Mouse (Mus musculus) midbrain, embryonic 14.5 days (tissue): ENCODE measurements at regions not wholly inside any gene's neighbourhood (a gene's known extent, or its start where the extent isn't known, plus 50 kb on each side); places are given as distances from the start of the nearest gene placed in this dataset.

Source experiments
- ATAC-seq: fragments of 200-750 bp; cut with Nextera tagmentation; 2 replicates; pipeline ENCODE4 v1.8.0; 2017; ENCODE audit warnings: moderate number of reproducible peaks, moderate library complexity; ENCODE audit not compliant: low FRiP score, low TSS enrichment
- DNase-seq: peaks from one replicate; pipeline ENCODE4 v3.0.0-alpha.2; 2015
- H3K27ac ChIP-seq: fragments of 300-500 bp; sonication (generic); replicated peaks from 2 replicates; pipeline ENCODE4 v1.5.1; 2014; ENCODE audit warnings: mild to moderate bottlenecking, low read depth, low read length, moderate library complexity
- H3K27me3 ChIP-seq: fragments of 300-500 bp; sonication (generic); 2 replicates; pipeline ENCODE4 v1.6.1; 2014; ENCODE audit warnings: low read length, control low read depth, mixed read lengths; ENCODE audit not compliant: control insufficient read depth, insufficient read depth
- H3K36me3 ChIP-seq: fragments of 300-500 bp; sonication (generic); 2 replicates; pipeline ENCODE4 v1.6.1; 2014; ENCODE audit warnings: low read length, control low read depth; ENCODE audit not compliant: control insufficient read depth, insufficient read depth
- H3K4me1 ChIP-seq: fragments of 300-500 bp; sonication (generic); 2 replicates; pipeline ENCODE4 v1.6.1; 2014; ENCODE audit warnings: mild to moderate bottlenecking, antibody characterized with exemption, low read length, control low read depth; ENCODE audit not compliant: control insufficient read depth, insufficient read depth
- H3K4me2 ChIP-seq: fragments of 300-500 bp; sonication (generic); 2 replicates; pipeline ENCODE4 v1.6.1; 2014; ENCODE audit warnings: mild to moderate bottlenecking, low read length, moderate library complexity
- H3K4me3 ChIP-seq: fragments of 300-500 bp; sonication (generic); replicated peaks from 2 replicates; pipeline ENCODE4 v1.5.1; 2014; ENCODE audit warnings: low read depth, low read length
- H3K9ac ChIP-seq: fragments of 300-500 bp; sonication (generic); replicated peaks from 2 replicates; pipeline ENCODE4 v1.6.1; 2014; ENCODE audit warnings: mild to moderate bottlenecking, low read length, moderate library complexity
- H3K9me3 ChIP-seq: fragments of 300-500 bp; sonication (generic); 2 replicates; pipeline ENCODE4 v1.6.1; 2016; ENCODE audit warnings: low read length, control low read depth, mixed read lengths; ENCODE audit not compliant: control insufficient read depth
- WGBS: fragments of 180-500 bp; shearing (Covaris S2); extraction: QIAGEN DNeasy Blood & Tissue Kit; methylation state at CpG from one replicate; pipeline ENCODE4 v1.1.7; 2014; 5-methylcytosine and 5-hydroxymethylcytosine counted together

DNA sequence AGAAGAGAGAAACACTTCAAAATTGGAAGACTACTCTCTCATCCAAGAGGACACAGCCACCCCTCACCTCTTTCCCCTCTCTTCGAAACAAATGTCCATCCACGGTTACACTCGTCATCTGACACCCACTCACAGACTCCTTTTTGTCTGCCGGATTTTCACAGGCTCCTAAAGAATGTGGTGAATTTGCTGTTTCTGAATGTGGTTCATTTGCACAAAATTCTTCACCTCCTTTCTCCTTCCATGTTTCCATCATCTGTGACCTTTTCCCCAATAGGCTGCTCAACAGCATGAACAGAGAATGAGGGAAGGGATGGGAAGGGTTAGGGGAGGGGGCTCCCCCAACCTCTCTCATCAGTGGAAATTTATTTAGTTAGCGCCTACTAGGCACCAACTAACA lies 122.4 kb downstream of the Nuak1 start:
- DNase-seq = no peak

More for the DNA sequence above, 122.4 kb downstream of the Nuak1 start:
- WGBS = 41% methylated on average over 5 of the region's 5 CpGs
- no peak for ATAC-seq
- Histone ChIP-seq H3K27me3 (no peaks in the 10 kb centered on the region), H3K4me3 (no peak overlapping the region), H3K27ac (no peak overlapping the region), H3K9ac (no peak overlapping the region), H3K9me3 (no peaks in the 10 kb centered on the region), H3K4me1 (no peaks in the 10 kb centered on the region), H3K4me2 (no peak overlapping the region), H3K36me3 (no peaks in the 10 kb centered on the region)
